Mouse (Mus musculus) megakaryocyte, embryonic 14.5 days (primary cell): Measurements from ENCODE around the gene Nfatc3. TPM values are rescaled to one million over a fixed set of nuclear protein-coding genes. Genes with fewer than 3 reads are reported as not detected.

ENCODE experiments used
- H3K27me3 ChIP-seq: replicated peaks from 2 replicates; pipeline ENCODE3; 2012; ENCODE audit warnings: inconsistent platforms
- H3K36me3 ChIP-seq: replicated peaks from 2 replicates; pipeline ENCODE3; 2012; ENCODE audit warnings: low read length, inconsistent platforms, mixed read lengths
- H3K4me1 ChIP-seq: 2 replicates; pipeline ENCODE4 v1.6.1; 2012; ENCODE audit warnings: inconsistent platforms
- H3K4me3 ChIP-seq: replicated peaks from 2 replicates; pipeline ENCODE3; 2012; ENCODE audit warnings: moderate library complexity, mild to moderate bottlenecking, inconsistent platforms
- H3K9me3 ChIP-seq: 2 replicates; pipeline ENCODE4 v1.6.1; 2012; ENCODE audit warnings: inconsistent platforms
- FLI1 ChIP-seq: IDR thresholded peaks from 2 replicates; pipeline ENCODE4 v1.6.1; 2012; ENCODE audit warnings: low read length, inconsistent platforms, mixed read lengths
- GATA1 ChIP-seq: IDR thresholded peaks from 3 replicates; pipeline ENCODE4 v1.6.1; 2012; ENCODE audit warnings: mixed read lengths, low read length, inconsistent platforms, borderline replicate concordance
- polyA plus RNA-seq: library from polyadenylated mRNA; stranded (reverse); fragments of >175 nt; gene quantifications from 2 replicates; pipeline ENCODE4 v1.2.3, GENCODE M21; 2012; ENCODE audit warnings: low replicate concordance; ENCODE audit not compliant: insufficient read depth

Gene Nfatc3
- polyA plus RNA-seq, 1 experiment = 1.7 TPM

- H3K4me3 ChIP-seq = no peak overlapping the region
- TF ChIP-seq GATA1 (no peak), FLI1 (no peak)
- H3K4me1 ChIP-seq = peaks cover 27% of the 10 kb centered on the region
- peaks cover 41% of the 10 kb centered on the region for H3K36me3 ChIP-seq
- no peaks in the 10 kb centered on the region for H3K27me3 ChIP-seq
- no peaks in the 10 kb centered on the region for H3K9me3 ChIP-seq
These were observed 119.8 kb downstream of the Nfatc3 start for GRCm38 (mm10) chr8:106178428-106178827.

Other genes starting within 250 kb of the Nfatc3 start
- gene Ranbp10, start 231.5 kb upstream of the Nfatc3 start, polyA plus RNA-seq = 10.3 and 11.1 TPM in 2 replicates
- gene Tsnaxip1, start 231.1 kb upstream of the Nfatc3 start, polyA plus RNA-seq = not detected in 2 replicates
- 22.5 and 23.5 TPM in 2 replicates for gene Cenpt, start 205.6 kb upstream of the Nfatc3 start, polyA plus RNA-seq
- gene Thap11, start 203.7 kb upstream of the Nfatc3 start, polyA plus RNA-seq = 12.4 and 38.2 TPM in 2 replicates
- 5.8 and 51.6 TPM in 2 replicates for gene Nutf2, start 198.3 kb upstream of the Nfatc3 start, polyA plus RNA-seq
- gene Edc4, start 178.0 kb upstream of the Nfatc3 start, polyA plus RNA-seq = 8.0 and 13.1 TPM in 2 replicates
- gene Nrn1l, start 165.3 kb upstream of the Nfatc3 start, polyA plus RNA-seq = 0.22 TPM in 1 of 2 replicates, not detected in the other
- gene Pskh1, start 158.4 kb upstream of the Nfatc3 start, polyA plus RNA-seq = 5.6 and 11.1 TPM in 2 replicates
- gene Ctrl, start 125.0 kb upstream of the Nfatc3 start, polyA plus RNA-seq = 0.39 TPM in 1 of 2 replicates, not detected in the other
- 63.8 and 341 TPM in 2 replicates for gene Psmb10, start 120.4 kb upstream of the Nfatc3 start, polyA plus RNA-seq
- 0.66 TPM in 1 of 2 replicates, not detected in the other for gene Lcat, start 115.5 kb upstream of the Nfatc3 start, polyA plus RNA-seq
- 4.5 and 6.7 TPM in 2 replicates for gene Slc12a4, start 92.7 kb upstream of the Nfatc3 start, polyA plus RNA-seq
- gene Dpep3, start 79.4 kb upstream of the Nfatc3 start, polyA plus RNA-seq = 0.46 TPM in 1 of 2 replicates, not detected in the other
- gene Dus2, start 67.5 kb upstream of the Nfatc3 start, polyA plus RNA-seq = 3.6 TPM in 1 of 2 replicates, not detected in the other
- not detected in 2 replicates for gene Dpep2nb, start 52.9 kb upstream of the Nfatc3 start, polyA plus RNA-seq
- gene Ddx28, start 47.0 kb upstream of the Nfatc3 start, polyA plus RNA-seq = 3.7 and 10.4 TPM in 2 replicates
- gene Esrp2, start 78.1 kb downstream of the Nfatc3 start, polyA plus RNA-seq = 1.6 and 7.5 TPM in 2 replicates
- gene Pla2g15, start 91.6 kb downstream of the Nfatc3 start, polyA plus RNA-seq = 16.9 and 32.0 TPM in 2 replicates
- gene Slc7a6, start 110.0 kb downstream of the Nfatc3 start, polyA plus RNA-seq = 3.1 and 3.6 TPM in 2 replicates
- gene Slc7a6os, start 152.1 kb downstream of the Nfatc3 start, polyA plus RNA-seq = 11.7 and 21.5 TPM in 2 replicates
- gene Prmt7, start 152.1 kb downstream of the Nfatc3 start, polyA plus RNA-seq = 2.9 and 9.4 TPM in 2 replicates